22 mouse cellular contexts compared by ENCODE assay signal in genomic region chr13:119635496-119635895, GRCm38 (mm10). TPM values are rescaled to one million over a fixed set of nuclear protein-coding genes. Genes with fewer than 3 reads are reported as not detected.
"Had no signal": no experiment of that assay in that cellular context is flagged by ENCODE, and none has a peak within 500 bp of the region (broad histone marks: within the 10 kb centered on the region; RNA-seq: fewer than 3 reads in every experiment).

No protein-coding gene starts in this region.

- H3K27me3 ChIP-seq: limb, embryonic 13.5 days; liver, embryonic 13.5 days; neural tube, embryonic 12.5 days had no signal

- H3K9me3 ChIP-seq: limb, embryonic 10.5 days; limb, embryonic 13.5 days; liver, embryonic 13.5 days; midbrain, embryonic 12.5 days; midbrain, embryonic 15.5 days; neural tube, embryonic 12.5 days; neural tube, embryonic 15.5 days had no signal

- ATAC-seq: midbrain, embryonic 15.5 days had no signal

- H3K4me3 ChIP-seq: layer of hippocampus, adult 2 months; limb, embryonic 10.5 days; limb, embryonic 13.5 days; liver, embryonic 13.5 days; midbrain, embryonic 12.5 days; midbrain, embryonic 15.5 days; neural tube, embryonic 12.5 days; neural tube, embryonic 15.5 days had no signal

- H3K4me2 ChIP-seq: limb, embryonic 13.5 days; liver, embryonic 13.5 days; midbrain, embryonic 12.5 days; midbrain, embryonic 15.5 days; neural tube, embryonic 12.5 days; neural tube, embryonic 15.5 days had no signal

- H3K4me1 ChIP-seq: limb, embryonic 10.5 days; limb, embryonic 13.5 days; midbrain, embryonic 12.5 days; midbrain, embryonic 15.5 days; neural tube, embryonic 12.5 days; neural tube, embryonic 15.5 days had no signal

- DNase-seq: kidney, postnatal 25 days; layer of hippocampus, adult 9-11 months; liver, embryonic 13.5 days; lung, adult 2 months; lung, postnatal 14 days; lung, postnatal 4 days; right cerebral cortex, adult 18-20 months; right cerebral cortex, postnatal 14 days; right cerebral cortex, postnatal 4 days; thymus, postnatal 25 days had no signal

- H3K27ac ChIP-seq: kidney, postnatal 0 days; layer of hippocampus, adult 2 months; limb, embryonic 10.5 days; limb, embryonic 13.5 days; liver, embryonic 13.5 days; midbrain, embryonic 12.5 days; midbrain, embryonic 15.5 days; neural tube, embryonic 12.5 days; neural tube, embryonic 15.5 days; stomach, postnatal 0 days had no signal

- H3K36me3 ChIP-seq: limb, embryonic 10.5 days; limb, embryonic 13.5 days; liver, embryonic 13.5 days; midbrain, embryonic 12.5 days; midbrain, embryonic 15.5 days; neural tube, embryonic 12.5 days; neural tube, embryonic 15.5 days had no signal

- H3K9ac ChIP-seq: limb, embryonic 13.5 days; liver, embryonic 13.5 days; midbrain, embryonic 12.5 days; midbrain, embryonic 15.5 days; neural tube, embryonic 12.5 days; neural tube, embryonic 15.5 days had no signal

RNA-seq across cellular contexts. Expression of gene Ccl28, which starts 11.9 kb away (rescaled TPM):
- polyA plus RNA-seq: kidney, embryonic 14.5 days; liver, adult 2 months; liver, embryonic 13.5 days; liver, embryonic 16.5 days had no signal
